Mouse (Mus musculus) bone marrow macrophage, adult 2 months (primary cell): ENCODE data around the gene Nsd2.

ENCODE experiments used
- CTCF ChIP-seq: IDR thresholded peaks from 2 replicates; pipeline ENCODE4 v1.5.1; 2012; ENCODE audit warnings: low read depth, mild to moderate bottlenecking, low read length, moderate library complexity
- POLR2A ChIP-seq: IDR thresholded peaks from 2 replicates; pipeline ENCODE4 v1.6.1; 2012; ENCODE audit warnings: mild to moderate bottlenecking, low read depth, low read length, borderline replicate concordance

- TF ChIP-seq CTCF (no peak), POLR2A (no peak)
Measured at GRCm38 (mm10) chr5:33881118-33881517, 60.6 kb downstream of the Nsd2 start.
